Mouse (Mus musculus): ENCODE results near the gene Tdrd12. TPM values are rescaled to one million over a fixed set of nuclear protein-coding genes. Genes with fewer than 3 reads are reported as not detected.

Tdrd12 gene
- polyA plus RNA-seq, 1 experiment from 2014 or later: 0.39 TPM

- Histone ChIP-seq H3K4me3 (replicated peaks) (no peak overlapping the region), H3K27me3 (no peaks in the 10 kb centered on the region), H3K36me3 (peaks cover 71% of the 10 kb centered on the region), H3K9ac (no peak overlapping the region), H3K4me2 (replicated peaks) (no peak overlapping the region), H3K27ac (replicated peaks) (no peak overlapping the region), H3K4me1 (no peaks in the 10 kb centered on the region), H3K9me3 (replicated peaks) (no peaks in the 10 kb centered on the region)
- no peak for ATAC-seq (ENCODE audit: insufficient number of reproducible peaks, low FRiP score, low TSS enrichment, low read depth)
- WGBS: 77% methylated on average over 9 of the region's 9 CpGs
Observed at GRCm38 (mm10) chr7:35435266-35435665, 102.3 kb downstream of the Tdrd12 start.

- WGBS: 92% methylated on average over 10 of the region's 10 CpGs
- Histone ChIP-seq H3K4me2 (replicated peaks) (no peak overlapping the region), H3K9ac (no peak overlapping the region), H3K36me3 (peaks cover 57% of the 10 kb centered on the region), H3K9me3 (replicated peaks) (no peaks in the 10 kb centered on the region), H3K4me1 (no peaks in the 10 kb centered on the region), H3K27ac (replicated peaks) (no peak overlapping the region), H3K4me3 (replicated peaks) (no peak overlapping the region), H3K27me3 (no peaks in the 10 kb centered on the region)
- ATAC-seq (ENCODE audit: insufficient number of reproducible peaks, low FRiP score, low TSS enrichment, low read depth): no peak
Observed at GRCm38 (mm10) chr7:35428146-35428545, 109.4 kb downstream of the Tdrd12 start.

GRCm38 (mm10) chr7:35423071-35423470, 114.5 kb downstream of the Tdrd12 start:
- Histone ChIP-seq H3K27me3 (no peaks in the 10 kb centered on the region), H3K4me2 (replicated peaks) (no peak overlapping the region), H3K27ac (replicated peaks) (no peak overlapping the region), H3K4me3 (replicated peaks) (no peak overlapping the region), H3K9me3 (replicated peaks) (no peaks in the 10 kb centered on the region), H3K36me3 (peaks cover 52% of the 10 kb centered on the region), H3K9ac (no peak overlapping the region), H3K4me1 (no peaks in the 10 kb centered on the region)
- no peak for ATAC-seq (ENCODE audit: insufficient number of reproducible peaks, low FRiP score, low TSS enrichment, low read depth)
- 90% methylated on average over 10 of the region's 10 CpGs for WGBS

Other genes with a start within 250 kb of the Tdrd12 start
- gene Gpatch1, start 219.3 kb downstream of the Tdrd12 start, polyA plus RNA-seq (2015; fragmentation: Nextera tagmentation; extraction: Ambion mirVana): 15.0 and 17.2 TPM in 2 replicates
- 4.6 and 5.2 TPM in 2 replicates for gene Rhpn2, start 203.6 kb downstream of the Tdrd12 start, polyA plus RNA-seq (2015; fragmentation: Nextera tagmentation; extraction: Ambion mirVana)
- gene Faap24, start 140.9 kb downstream of the Tdrd12 start, polyA plus RNA-seq (2015; fragmentation: Nextera tagmentation; extraction: Ambion mirVana): 15.6 and 17.1 TPM in 2 replicates
- gene Cep89, start 140.7 kb downstream of the Tdrd12 start, polyA plus RNA-seq (2015; fragmentation: Nextera tagmentation; extraction: Ambion mirVana): 38.2 and 44.9 TPM in 2 replicates
- 0.16 and 0.17 TPM in 2 replicates for gene Slc7a9, start 88.9 kb downstream of the Tdrd12 start, polyA plus RNA-seq (2015; fragmentation: Nextera tagmentation; extraction: Ambion mirVana)
- 49.5 and 50.0 TPM in 2 replicates for gene Nudt19, start 18.6 kb upstream of the Tdrd12 start, polyA plus RNA-seq (2015; fragmentation: Nextera tagmentation; extraction: Ambion mirVana)
- gene Rgs9bp, start 47.8 kb upstream of the Tdrd12 start, polyA plus RNA-seq (2015; fragmentation: Nextera tagmentation; extraction: Ambion mirVana): 0.19 and 0.20 TPM in 2 replicates
- gene Ankrd27, start 48.5 kb upstream of the Tdrd12 start, polyA plus RNA-seq (2015; fragmentation: Nextera tagmentation; extraction: Ambion mirVana): 41.7 and 42.5 TPM in 2 replicates
- 232 and 243 TPM in 2 replicates for gene Pdcd5, start 109.8 kb upstream of the Tdrd12 start, polyA plus RNA-seq (2015; fragmentation: Nextera tagmentation; extraction: Ambion mirVana)
- gene Dpy19l3, start 216.7 kb upstream of the Tdrd12 start, polyA plus RNA-seq (2015; fragmentation: Nextera tagmentation; extraction: Ambion mirVana): 22.8 and 26.0 TPM in 2 replicates

Measured in embryonic facial prominence, embryonic 15.5 days (tissue).